Mouse (Mus musculus) liver, embryonic 14.5 days (tissue): ENCODE data around the gene Tnnc2.

Experiments
- CTCF ChIP-seq: IDR thresholded peaks from 2 replicates; pipeline ENCODE4 v1.5.1; 2016; ENCODE audit warnings: antibody characterized with exemption, low read depth, control low read depth
- EP300 ChIP-seq: IDR thresholded peaks from 2 replicates; pipeline ENCODE4 v1.6.1; 2016; ENCODE audit warnings: antibody characterized with exemption, low read depth

- peak; percentile 44; the same call in 1 of the 2 replicates for TF ChIP-seq CTCF
- no peak for TF ChIP-seq EP300
Measured at GRCm38 (mm10) chr2:164783926-164784581, 4.3 kb upstream of the Tnnc2 start.
